Mouse (Mus musculus) c-Kit-positive CD71-positive TER-119-negative erythroid progenitor cells, embryonic 14.5 days (primary cell): Measurements from ENCODE around the gene Abracl.

Source experiments
- DNase-seq: peaks from one replicate; pipeline ENCODE4 v3.0.0-alpha.2; 2013; ENCODE audit warnings: low read depth

The Abracl gene

GRCm38 (mm10) chr10:18021576-18022311 lies 1.3 kb downstream of the Abracl start:
- peak; percentile 7 for DNase-seq

GRCm38 (mm10) chr10:18020846-18021245 lies 2.2 kb downstream of the Abracl start:
- no peak for DNase-seq

- no peak for DNase-seq
Measured at GRCm38 (mm10) chr10:18020443-18020842, 2.6 kb downstream of the Abracl start.

GRCm38 (mm10) chr10:18011761-18012160 lies 11.3 kb downstream of the Abracl start:
- no peak for DNase-seq

GRCm38 (mm10) chr10:18009744-18010143 lies 13.3 kb downstream of the Abracl start:
- DNase-seq, result no peak

GRCm38 (mm10) chr10:18008118-18008517 lies 15.0 kb downstream of the Abracl start:
- DNase-seq, result no peak

GRCm38 (mm10) chr10:18007243-18007642 lies 15.8 kb downstream of the Abracl start:
- DNase-seq, result no peak

- no peak for DNase-seq
Measured at GRCm38 (mm10) chr10:18006756-18007155, 16.3 kb downstream of the Abracl start.

GRCm38 (mm10) chr10:18005136-18005955 lies 17.7 kb downstream of the Abracl start:
- DNase-seq, result no peak

GRCm38 (mm10) chr10:18003966-18004637 lies 19.0 kb downstream of the Abracl start:
- no peak for DNase-seq

GRCm38 (mm10) chr10:17990576-17990975 lies 32.5 kb downstream of the Abracl start:
- no peak for DNase-seq

- no peak for DNase-seq
Measured at GRCm38 (mm10) chr10:17989136-17989535, 34.0 kb downstream of the Abracl start.

- DNase-seq, result no peak
Measured at GRCm38 (mm10) chr10:17987823-17988423, 35.2 kb downstream of the Abracl start.

- DNase-seq, result no peak
Measured at GRCm38 (mm10) chr10:17983313-17983712, 39.8 kb downstream of the Abracl start.

- DNase-seq, result no peak
Measured at GRCm38 (mm10) chr10:17966090-17966489, 57.0 kb downstream of the Abracl start.
